Mouse (Mus musculus) embryonic fibroblast, embryonic 13.5 days (primary cell): ENCODE measurements around the gene Pcsk6.

Source experiments
- CTCF ChIP-seq: IDR thresholded peaks from 2 replicates; pipeline ENCODE4 v1.5.1; 2011; ENCODE audit warnings: mild to moderate bottlenecking, control low read depth, low read length, moderate library complexity, borderline replicate concordance; ENCODE audit not compliant: insufficient read depth
- POLR2A ChIP-seq: IDR thresholded peaks from 2 replicates; pipeline ENCODE4 v1.6.1; 2011; ENCODE audit warnings: low read depth, mild to moderate bottlenecking, control low read depth, low read length, moderate library complexity

- TF ChIP-seq CTCF (no peak), POLR2A (no peak)
These were observed 109.8 kb downstream of the Pcsk6 start for GRCm38 (mm10) chr7:65971301-65971700.
